Mouse (Mus musculus) liver, adult 2 months (tissue): Measurements from ENCODE around the gene Sart1.

Experiments used
- CTCF ChIP-seq: fragments of 200-500 bp; IDR thresholded peaks from 2 replicates; pipeline ENCODE4 v1.5.1; 2011; ENCODE audit warnings: low read depth, low read length, control low read depth
- POLR2A ChIP-seq: fragments of 200-500 bp; IDR thresholded peaks from 2 replicates; pipeline ENCODE4 v1.6.1; 2011; ENCODE audit warnings: low read length, control low read depth; ENCODE audit not compliant: insufficient read depth; ENCODE audit errors: extremely low read depth

DNA sequence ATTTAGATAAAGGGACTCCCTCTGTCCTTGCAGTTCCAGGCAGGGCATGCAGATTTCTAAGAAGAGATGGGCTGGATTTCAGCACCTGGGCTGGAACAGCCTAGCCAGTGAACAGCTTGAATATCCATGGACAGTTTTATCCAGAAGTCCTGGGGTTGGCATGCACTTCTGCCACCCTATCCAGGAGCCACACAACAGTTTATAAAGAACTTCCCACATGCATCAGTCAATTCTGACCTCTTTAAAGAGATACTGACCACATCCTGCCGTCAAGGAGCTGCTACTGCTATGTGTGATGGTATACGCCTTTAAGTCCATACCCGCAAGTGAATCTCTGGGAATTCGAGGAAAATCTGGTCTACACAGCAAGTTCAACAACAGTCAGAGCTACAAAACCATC, 40.7 kb upstream of the Sart1 start:
- TF ChIP-seq CTCF: no peak
- TF ChIP-seq POLR2A: no peak
